Mouse (Mus musculus): ENCODE results near the gene Tmem167b. TPM values are rescaled to one million over a fixed set of nuclear protein-coding genes. Genes with fewer than 3 reads are reported as not detected.

Gene Tmem167b
- polyA plus RNA-seq, 1 experiment: 4.0 TPM

DNA sequence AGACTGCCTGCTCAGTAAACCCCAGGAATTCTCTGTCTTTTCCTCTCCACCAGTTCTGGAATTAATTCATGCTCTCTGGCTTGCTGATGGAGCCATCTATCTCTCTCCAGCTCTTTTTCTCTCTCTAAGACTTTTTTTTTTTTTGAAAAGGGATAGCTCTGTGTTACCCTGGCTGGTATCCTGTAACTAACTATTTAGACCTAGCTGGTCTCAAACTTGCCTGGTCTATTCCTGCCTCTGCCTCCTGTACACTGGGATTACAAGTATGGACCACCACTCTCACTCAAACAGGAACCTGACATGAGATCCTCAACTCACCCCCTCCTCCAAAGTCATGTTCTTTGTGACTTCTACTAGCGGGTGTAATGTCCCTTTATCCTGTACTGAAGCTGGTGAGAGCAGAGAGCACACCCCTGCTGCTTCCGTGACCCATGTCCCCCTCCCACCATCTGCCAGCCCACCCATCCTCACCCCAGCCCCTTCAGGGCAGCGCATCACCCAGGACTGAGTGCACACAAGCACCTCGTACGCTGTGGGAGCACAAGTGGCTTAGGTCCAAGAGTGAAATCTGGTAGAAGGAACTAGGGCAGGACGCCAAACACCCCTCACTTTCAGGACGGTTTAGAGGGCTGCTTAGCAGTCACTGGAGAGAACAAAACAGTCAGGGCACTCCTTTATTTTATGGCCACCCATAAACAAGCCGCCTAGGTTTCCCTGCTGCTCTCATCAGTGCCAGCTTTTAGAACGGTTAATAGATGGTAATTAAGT, 51.4 kb downstream of the Tmem167b start:
- Histone ChIP-seq H3K4me1 (ENCODE audit: control insufficient read depth, insufficient read depth, low read length) (no peaks in the 10 kb centered on the region), H3K27me3 (ENCODE audit: control insufficient read depth, insufficient read depth, low read length) (no peaks in the 10 kb centered on the region), H3K27ac (ENCODE audit: control insufficient read depth, insufficient read depth, low read depth, low read length) (no peak overlapping the region), H3K36me3 (ENCODE audit: control insufficient read depth, insufficient read depth, low read length) (no peaks in the 10 kb centered on the region), H3K4me3 (ENCODE audit: control insufficient read depth, low read depth, low read length) (no peak overlapping the region)
- TF ChIP-seq POLR2A (IDR thresholded peaks at IDR 0.05; ENCODE audit: control insufficient read depth, low read depth, low read length) (no peak), CTCF (IDR thresholded peaks at IDR 0.05; ENCODE audit: control insufficient read depth, insufficient read depth, insufficient replicate concordance, low read depth, low read length) (no peak)

DNA sequence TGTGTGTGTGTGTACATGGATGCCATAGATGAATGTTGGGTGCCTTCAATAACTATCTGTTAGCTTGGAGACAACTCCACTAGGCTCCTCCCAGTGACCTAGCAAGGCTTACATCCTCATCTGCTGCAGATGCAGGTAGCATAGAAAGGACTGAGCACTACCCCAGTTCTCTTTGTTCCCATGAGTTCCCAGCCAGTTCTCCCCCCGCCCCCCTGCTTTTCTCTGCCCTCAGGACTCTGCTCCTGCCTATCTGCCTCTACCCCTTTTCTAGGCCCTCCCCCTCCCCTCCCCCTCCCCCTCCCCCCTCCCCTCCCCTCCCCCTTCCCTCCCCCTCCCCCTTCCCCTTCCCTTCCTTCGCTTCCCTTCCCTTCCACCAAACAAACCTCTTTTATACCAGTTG, 52.1 kb downstream of the Tmem167b start:
- TF ChIP-seq CTCF (IDR thresholded peaks at IDR 0.05; ENCODE audit: control insufficient read depth, insufficient read depth, insufficient replicate concordance, low read depth, low read length) (no peak), POLR2A (IDR thresholded peaks at IDR 0.05; ENCODE audit: control insufficient read depth, low read depth, low read length) (no peak)
- H3K27me3 ChIP-seq (ENCODE audit: control insufficient read depth, insufficient read depth, low read length): no peaks in the 10 kb centered on the region
- no peak overlapping the region for H3K4me3 ChIP-seq (ENCODE audit: control insufficient read depth, low read depth, low read length)
- no peaks in the 10 kb centered on the region for H3K4me1 ChIP-seq (ENCODE audit: control insufficient read depth, insufficient read depth, low read length)
- H3K36me3 ChIP-seq (ENCODE audit: control insufficient read depth, insufficient read depth, low read length): no peaks in the 10 kb centered on the region
- no peak overlapping the region for H3K27ac ChIP-seq (ENCODE audit: control insufficient read depth, insufficient read depth, low read depth, low read length)

DNA sequence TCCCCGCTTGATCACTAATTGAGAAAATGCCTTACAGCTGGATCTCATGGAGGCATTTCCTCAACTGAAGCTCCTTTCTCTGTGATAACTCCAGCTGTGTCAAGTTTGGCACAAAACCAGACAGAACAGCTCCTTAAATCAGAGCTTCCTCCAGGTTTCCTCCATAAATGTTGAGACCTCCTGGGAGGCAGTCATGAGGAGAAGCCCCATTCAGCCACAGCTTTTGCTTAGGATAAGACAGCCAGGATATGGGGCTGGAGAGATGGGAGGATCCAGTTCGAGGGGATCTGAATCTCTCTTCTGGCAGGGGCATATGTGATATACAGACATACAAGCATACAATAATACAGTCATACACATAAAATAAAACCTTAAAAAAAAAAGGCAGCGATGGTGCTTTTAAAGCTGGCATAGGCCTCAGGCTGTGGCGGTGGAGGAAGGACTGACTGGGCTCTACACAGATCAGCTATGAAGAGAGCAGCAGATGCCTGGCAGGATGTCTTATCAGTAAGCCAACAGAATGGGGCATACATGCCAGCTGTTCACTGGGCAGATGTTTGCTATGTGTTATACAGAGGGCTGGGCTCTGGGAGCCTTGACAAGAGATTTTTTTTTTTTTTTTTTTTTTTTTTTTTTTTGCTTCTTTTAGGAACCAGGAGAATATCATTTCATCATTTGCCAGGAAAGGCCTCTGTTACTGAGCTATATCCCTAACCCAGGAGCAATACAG, 53.4 kb downstream of the Tmem167b start:
- no peak for TF ChIP-seq CTCF (IDR thresholded peaks at IDR 0.05; ENCODE audit: control insufficient read depth, insufficient read depth, insufficient replicate concordance, low read depth, low read length)
- Histone ChIP-seq H3K27ac (ENCODE audit: control insufficient read depth, insufficient read depth, low read depth, low read length) (no peak overlapping the region), H3K36me3 (ENCODE audit: control insufficient read depth, insufficient read depth, low read length) (no peaks in the 10 kb centered on the region), H3K4me3 (ENCODE audit: control insufficient read depth, low read depth, low read length) (no peak overlapping the region), H3K27me3 (ENCODE audit: control insufficient read depth, insufficient read depth, low read length) (no peaks in the 10 kb centered on the region), H3K4me1 (ENCODE audit: control insufficient read depth, insufficient read depth, low read length) (no peaks in the 10 kb centered on the region)

Other genes starting within 250 kb of the Tmem167b start
- 0.12 and 0.20 TPM in 2 replicates for gene Mybphl, start 197.6 kb downstream of the Tmem167b start, polyA plus RNA-seq (2012; rRNA removed)
- 0.54 and 1.1 TPM in 2 replicates for gene Psrc1, start 178.6 kb downstream of the Tmem167b start, polyA plus RNA-seq (2012; rRNA removed)
- 17.0 and 17.7 TPM in 2 replicates for gene Celsr2, start 146.9 kb downstream of the Tmem167b start, polyA plus RNA-seq (2012; rRNA removed)
- gene Sars, start 117.3 kb downstream of the Tmem167b start, polyA plus RNA-seq (2012; rRNA removed): 13.0 and 14.4 TPM in 2 replicates
- gene 1700013F07Rik, start 28.3 kb downstream of the Tmem167b start, polyA plus RNA-seq (2012; rRNA removed): 680 and 743 TPM in 2 replicates
- 144 and 149 TPM in 2 replicates for gene 5330417C22Rik, start 25.9 kb downstream of the Tmem167b start, polyA plus RNA-seq (2012; rRNA removed)
- gene Taf13, start 9.2 kb upstream of the Tmem167b start, polyA plus RNA-seq (2012; rRNA removed): 7.3 and 12.1 TPM in 2 replicates
- 11.2 and 14.3 TPM in 2 replicates for gene Wdr47, start 28.8 kb upstream of the Tmem167b start, polyA plus RNA-seq (2012; rRNA removed)
- gene Clcc1, start 91.4 kb upstream of the Tmem167b start, polyA plus RNA-seq (2012; rRNA removed): 22.7 and 27.3 TPM in 2 replicates
- gene Gpsm2, start 159.8 kb upstream of the Tmem167b start, polyA plus RNA-seq (2012; rRNA removed): 4.8 and 5.0 TPM in 2 replicates
- 16.5 and 16.9 TPM in 2 replicates for gene Aknad1, start 177.2 kb upstream of the Tmem167b start, polyA plus RNA-seq (2012; rRNA removed)

Measured in testis, adult 2 months (tissue).